Mouse (Mus musculus) CH12.LX (cell line): ENCODE data around the gene Gpnmb. TPM values are rescaled to one million over a fixed set of nuclear protein-coding genes. Genes with fewer than 3 reads are reported as not detected.

Experiments
- DNase-seq: peaks from one replicate; pipeline ENCODE4 v3.0.0-alpha.2; 2013; ENCODE audit errors: extremely low read depth
- H3K27ac ChIP-seq: 2 replicates; pipeline ENCODE4 v1.5.1; 2012; ENCODE audit warnings: low read depth, mild to moderate bottlenecking, control low read depth, moderate library complexity; ENCODE audit not compliant: insufficient read depth
- H3K27me3 ChIP-seq: replicated peaks from 2 replicates; pipeline ENCODE3; 2012; ENCODE audit warnings: inconsistent platforms
- H3K36me3 ChIP-seq, 2 experiments: replicated peaks in 1 of 2; 2 replicates each; pipeline versions ENCODE3 to v1.6.1; 2012; ENCODE audit warnings: inconsistent platforms in 1 of 2, low read length in 1 of 2, mild to moderate bottlenecking in 1 of 2, mixed read lengths in 1 of 2, moderate library complexity in 1 of 2; ENCODE audit not compliant: control insufficient read depth in 1 of 2, insufficient read depth in 1 of 2
- H3K4me1 ChIP-seq, 2 experiments: 2 replicates each; pipeline ENCODE4 v1.6.1; 2012; ENCODE audit warnings: inconsistent platforms in 1 of 2, moderate library complexity in 1 of 2; ENCODE audit not compliant: insufficient read depth in 2 of 2, control insufficient read depth in 1 of 2
- H3K4me2 ChIP-seq: 2 replicates; pipeline ENCODE4 v1.6.1; 2012; ENCODE audit warnings: low read depth, mild to moderate bottlenecking, control low read depth; ENCODE audit not compliant: poor library complexity, insufficient read depth, severe bottlenecking
- H3K4me3 ChIP-seq, 3 experiments: fragments of 150-350 bp in 1 of 3; sonication (generic) in 1 of 3; replicated peaks in 1 of 3; 2 replicates each; pipeline versions ENCODE3 to v1.5.1; 2011 to 2012; ENCODE audit warnings: low read depth in 2 of 3, low read length in 2 of 3, mild to moderate bottlenecking in 2 of 3, moderate library complexity in 2 of 3, control low read depth in 1 of 3, improper control_type of control experiment in 1 of 3, inconsistent platforms in 1 of 3, mixed read lengths in 1 of 3; ENCODE audit not compliant: poor library complexity in 1 of 3
- H3K79me2 ChIP-seq: replicated peaks from 2 replicates; pipeline ENCODE4 v1.6.1; 2012; ENCODE audit warnings: mild to moderate bottlenecking, moderate library complexity; ENCODE audit not compliant: control insufficient read depth, poor library complexity, insufficient read depth, severe bottlenecking; ENCODE audit errors: extremely low read depth
- H3K9ac ChIP-seq: 2 replicates; pipeline ENCODE4 v1.6.1; 2012; ENCODE audit warnings: low read depth, mild to moderate bottlenecking, control low read depth, moderate library complexity; ENCODE audit not compliant: insufficient read depth
- H3K9me3 ChIP-seq: replicated peaks from 2 replicates; pipeline ENCODE3; 2012; ENCODE audit warnings: low read length, inconsistent platforms, mixed read lengths
- BHLHE40 ChIP-seq: IDR thresholded peaks from 2 replicates; pipeline ENCODE4 v1.6.1; 2011; ENCODE audit warnings: mild to moderate bottlenecking, low read depth, low read length, improper control_type of control experiment
- CHD1 ChIP-seq: IDR thresholded peaks from 2 replicates; pipeline ENCODE4 v1.6.1; 2012; ENCODE audit warnings: low read depth, low read length, improper control_type of control experiment, inconsistent platforms
- CHD2 ChIP-seq: IDR thresholded peaks from 2 replicates; pipeline ENCODE4 v1.6.1; 2011; ENCODE audit warnings: low read length, improper control_type of control experiment
- CTCF ChIP-seq, 2 experiments: IDR thresholded peaks in 1 of 2; conservative IDR thresholded peaks in 1 of 2; 2 replicates each; pipeline ENCODE4 v1.5.1; 2011 to 2012; ENCODE audit warnings: low read depth in 2 of 2, low read length in 2 of 2, improper control_type of control experiment in 1 of 2, inconsistent platforms in 1 of 2, mild to moderate bottlenecking in 1 of 2, moderate library complexity in 1 of 2
- E2F4 ChIP-seq: IDR thresholded peaks from 2 replicates; pipeline ENCODE4 v1.6.1; 2011; ENCODE audit warnings: low read depth, low read length, improper control_type of control experiment; ENCODE audit not compliant: insufficient replicate concordance
- ELF1 ChIP-seq: IDR thresholded peaks from 2 replicates; pipeline ENCODE4 v1.6.1; 2014; ENCODE audit warnings: low read depth, mild to moderate bottlenecking, inconsistent platforms, low read length, improper control_type of control experiment
- EP300 ChIP-seq: IDR thresholded peaks from 2 replicates; pipeline ENCODE4 v1.6.1; 2011; ENCODE audit warnings: low read length, improper control_type of control experiment
- ETS1 ChIP-seq: conservative IDR thresholded peaks from 2 replicates; pipeline ENCODE4 v1.6.1; 2012; ENCODE audit warnings: low read depth, mild to moderate bottlenecking, inconsistent platforms, low read length, improper control_type of control experiment, moderate library complexity
- GABPA ChIP-seq: IDR thresholded peaks from 2 replicates; pipeline ENCODE4 v1.6.1; 2012; ENCODE audit warnings: low read depth, low read length, improper control_type of control experiment, inconsistent platforms; ENCODE audit not compliant: insufficient replicate concordance
- HCFC1 ChIP-seq: IDR thresholded peaks from 2 replicates; pipeline ENCODE4 v1.6.1; 2012; ENCODE audit warnings: low read depth, mild to moderate bottlenecking, inconsistent platforms, low read length, improper control_type of control experiment
- IRF4 ChIP-seq: IDR thresholded peaks from 2 replicates; pipeline ENCODE4 v1.6.1; 2014; ENCODE audit warnings: low read depth, mild to moderate bottlenecking, inconsistent platforms, low read length, improper control_type of control experiment
- JUN ChIP-seq: IDR thresholded peaks from 2 replicates; pipeline ENCODE4 v1.6.1; 2011; ENCODE audit warnings: low read depth, mild to moderate bottlenecking, low read length, improper control_type of control experiment, moderate library complexity; ENCODE audit not compliant: insufficient read depth
- JUND ChIP-seq: conservative IDR thresholded peaks from 2 replicates; pipeline ENCODE4 v1.6.1; 2011; ENCODE audit warnings: low read depth, low read length, improper control_type of control experiment
- KAT2A ChIP-seq: IDR thresholded peaks from 2 replicates; pipeline ENCODE4 v1.6.1; 2012; ENCODE audit warnings: low read length, improper control_type of control experiment, inconsistent platforms; ENCODE audit not compliant: insufficient replicate concordance
- MAFK ChIP-seq: IDR thresholded peaks from 2 replicates; pipeline ENCODE4 v1.6.1; 2011; ENCODE audit warnings: low read length, improper control_type of control experiment; ENCODE audit not compliant: insufficient replicate concordance
- MAX ChIP-seq: IDR thresholded peaks from 2 replicates; pipeline ENCODE4 v1.6.1; 2011; ENCODE audit warnings: low read length, improper control_type of control experiment
- MAZ ChIP-seq: IDR thresholded peaks from 2 replicates; pipeline ENCODE4 v1.6.1; 2012; ENCODE audit warnings: low read depth, mild to moderate bottlenecking, inconsistent platforms, low read length, improper control_type of control experiment, moderate library complexity
- MEF2A ChIP-seq: IDR thresholded peaks from 2 replicates; pipeline ENCODE4 v1.6.1; 2014; ENCODE audit warnings: low read depth, mild to moderate bottlenecking, inconsistent platforms, low read length, improper control_type of control experiment, borderline replicate concordance
- MXI1 ChIP-seq: IDR thresholded peaks from 2 replicates; pipeline ENCODE4 v1.6.1; 2011; ENCODE audit warnings: mild to moderate bottlenecking, low read depth, low read length, improper control_type of control experiment
- MYC ChIP-seq: IDR thresholded peaks from 2 replicates; pipeline ENCODE4 v1.6.1; 2011; ENCODE audit warnings: low read depth, mild to moderate bottlenecking, improper control_type of control experiment, low read length
- NELFE ChIP-seq: IDR thresholded peaks from 2 replicates; pipeline ENCODE4 v1.6.1; 2011; ENCODE audit warnings: low read depth, low read length, improper control_type of control experiment
- NRF1 ChIP-seq: IDR thresholded peaks from 2 replicates; pipeline ENCODE4 v1.6.1; 2014; ENCODE audit warnings: low read depth, mild to moderate bottlenecking, inconsistent platforms, low read length, improper control_type of control experiment, moderate library complexity
- PAX5 ChIP-seq: IDR thresholded peaks from 2 replicates; pipeline ENCODE4 v1.6.1; 2012; ENCODE audit warnings: low read length, inconsistent platforms, mixed read lengths
- POLR2A ChIP-seq: IDR thresholded peaks from 2 replicates; pipeline ENCODE4 v1.6.1; 2011; ENCODE audit warnings: low read depth, mild to moderate bottlenecking, improper control_type of control experiment, low read length
- POLR2AphosphoS2 ChIP-seq: IDR thresholded peaks from 2 replicates; pipeline ENCODE4 v1.6.1; 2011; ENCODE audit warnings: low read depth, low read length, improper control_type of control experiment
- RAD21 ChIP-seq: IDR thresholded peaks from 2 replicates; pipeline ENCODE4 v1.6.1; 2011; ENCODE audit warnings: low read depth, mild to moderate bottlenecking, low read length, improper control_type of control experiment, moderate library complexity
- RCOR1 ChIP-seq: conservative IDR thresholded peaks from 2 replicates; pipeline ENCODE4 v1.6.1; 2012; ENCODE audit warnings: low read depth, mild to moderate bottlenecking, inconsistent platforms, low read length, improper control_type of control experiment
- SIN3A ChIP-seq: IDR thresholded peaks from 2 replicates; pipeline ENCODE4 v1.6.1; 2012; ENCODE audit warnings: low read length, improper control_type of control experiment, inconsistent platforms
- SMC3 ChIP-seq: IDR thresholded peaks from 2 replicates; pipeline ENCODE4 v1.6.1; 2011; ENCODE audit warnings: low read depth, low read length, improper control_type of control experiment
- TBP ChIP-seq: conservative IDR thresholded peaks from 2 replicates; pipeline ENCODE4 v1.6.1; 2011; ENCODE audit warnings: low read depth, low read length, improper control_type of control experiment
- TCF12 ChIP-seq: IDR thresholded peaks from 2 replicates; pipeline ENCODE4 v1.6.1; 2014; ENCODE audit warnings: low read depth, mild to moderate bottlenecking, inconsistent platforms, low read length, improper control_type of control experiment
- UBTF ChIP-seq: IDR thresholded peaks from 2 replicates; pipeline ENCODE4 v1.6.1; 2012; ENCODE audit warnings: low read depth, mild to moderate bottlenecking, inconsistent platforms, low read length, improper control_type of control experiment, moderate library complexity
- USF1 ChIP-seq: IDR thresholded peaks from 2 replicates; pipeline ENCODE4 v1.6.1; 2014; ENCODE audit warnings: low read depth, mild to moderate bottlenecking, inconsistent platforms, low read length, improper control_type of control experiment
- USF2 ChIP-seq: conservative IDR thresholded peaks from 2 replicates; pipeline ENCODE4 v1.6.1; 2011; ENCODE audit warnings: low read depth, low read length, improper control_type of control experiment
- ZC3H11A ChIP-seq: IDR thresholded peaks from 2 replicates; pipeline ENCODE4 v1.6.1; 2012; ENCODE audit warnings: low read depth, mild to moderate bottlenecking, inconsistent platforms, low read length, improper control_type of control experiment
- ZKSCAN1 ChIP-seq: IDR thresholded peaks from 2 replicates; pipeline ENCODE4 v1.6.1; 2012; ENCODE audit warnings: low read depth, inconsistent platforms, low read length, improper control_type of control experiment, borderline replicate concordance
- ZMIZ1 ChIP-seq: IDR thresholded peaks from 2 replicates; pipeline ENCODE4 v1.6.1; 2012; ENCODE audit warnings: low read depth, mild to moderate bottlenecking, inconsistent platforms, low read length, improper control_type of control experiment
- ZNF384 ChIP-seq: IDR thresholded peaks from 2 replicates; pipeline ENCODE4 v1.6.1; 2012; ENCODE audit warnings: low read depth, low read length, improper control_type of control experiment, inconsistent platforms
- dilution Hi-C: fragments of 300-500 bp; cut with MboI; formaldehyde crosslinking; loops from 2 replicates; pipeline ENCODE4 v1.14.3; 2020; ENCODE audit warnings: low sequenced_read_pairs; ENCODE audit not compliant: extremely low pct_unique_long_range_greater_than_20kb, extremely low pct_ligation_motif_present
- in situ Hi-C: fragments of 300-500 bp; cut with MboI; formaldehyde crosslinking; loops from 3 replicates; pipeline ENCODE4 v1.14.3; 2019; ENCODE audit warnings: low sequenced_read_pairs, low pct_ligation_motif_present, low pct_unique_long_range_greater_than_20kb, mixed read lengths
- polyA plus RNA-seq: library from polyadenylated mRNA; unstranded; fragments of >175 nt; gene quantifications from 2 replicates; pipeline ENCODE4 v1.2.1, GENCODE M21; 2012; ENCODE audit warnings: low read depth; ENCODE audit not compliant: insufficient read length
- total RNA-seq, 2 experiments: library from RNA; depleted of rRNA; stranded (reverse); fragments of 300-350 nt in 1 of 2; fragments of >200 nt in 1 of 2; gene quantifications; 2 replicates each; pipeline ENCODE4 v1.2.3; 2012 to 2014

Gpnmb gene
- total and polyA plus RNA-seq, 3 experiments: 0.24 TPM; not detected in 2

DNA sequence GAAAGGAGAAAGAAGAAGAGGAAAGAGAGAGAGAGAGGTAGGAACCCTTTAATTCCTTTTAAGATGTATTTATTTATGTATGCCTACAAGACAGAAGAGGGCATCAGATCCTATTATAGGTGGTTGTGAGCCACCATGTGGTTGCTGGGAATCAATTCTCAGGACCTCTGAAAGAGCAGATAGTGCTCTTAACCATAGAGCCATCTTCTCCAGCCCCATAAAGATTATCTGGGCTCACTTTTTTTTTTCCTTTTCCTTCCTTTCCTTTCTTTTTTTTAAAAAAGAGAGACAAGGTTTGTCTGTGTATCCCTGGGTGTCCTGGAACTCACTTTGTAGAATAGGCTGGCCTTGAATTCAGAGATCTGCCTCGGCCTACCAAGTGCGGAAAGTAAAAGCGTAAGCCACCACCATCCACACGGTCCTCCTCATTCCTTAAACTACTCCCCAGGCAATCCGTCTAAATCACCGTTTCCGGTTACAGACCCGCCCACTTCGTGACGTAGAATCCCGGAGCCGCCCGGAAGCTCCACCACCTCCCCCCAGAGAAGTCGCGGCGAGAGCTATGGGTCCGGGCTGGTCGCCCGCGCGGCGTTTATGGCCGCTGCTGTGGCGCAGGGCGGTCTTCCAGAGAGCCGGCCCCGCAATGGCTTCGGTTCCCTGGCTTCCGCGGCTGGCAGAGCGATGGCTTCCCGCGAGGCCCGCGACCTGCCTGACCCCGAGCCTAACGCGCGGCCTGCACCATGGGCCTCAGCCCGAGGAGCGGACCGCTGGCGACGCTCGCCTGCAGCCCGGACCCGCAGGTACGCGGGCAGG, 37.2 kb downstream of the Gpnmb start, which contains the start of gene Malsu1:
TSS of gene Malsu1 (plus strand) at position 492 of the 813 bp plus-strand sequence.
- H3K9me3 ChIP-seq: no peaks in the 10 kb centered on the region
- H3K4me1 ChIP-seq: peaks cover 0 to 29% of the 10 kb centered on the region in 2 experiments; a peak in 2 of 4 replicates
- peak within 1 kb of the TSS; percentile 89 to 99 (median 95) for H3K4me3 ChIP-seq
- no peak for TF ChIP-seq USF1
- peak; percentile 52; the same call in 1 of the 2 replicates for TF ChIP-seq MEF2A
- peak; percentile 85; the same call in 1 of the 2 replicates for TF ChIP-seq MAZ
- TF ChIP-seq TCF12: peak; percentile 85
- 0 out of 2 replicates have a peak, but pooled peaks have one; percentile 16 for TF ChIP-seq JUND
- TF ChIP-seq ZKSCAN1: no peak
- TF ChIP-seq SMC3: no peak
- no peak for TF ChIP-seq MAX
- peak; percentile 72 for TF ChIP-seq MXI1
- TF ChIP-seq RCOR1: no peak
- peak; percentile 89 for TF ChIP-seq HCFC1
- TF ChIP-seq JUN: no peak
- peak; percentile 94 for TF ChIP-seq NELFE
- peak; percentile 45; the same call in 1 of the 2 replicates for TF ChIP-seq ZNF384
- TF ChIP-seq NRF1: peak; percentile 29; the same call in 1 of the 2 replicates
- no peak for TF ChIP-seq PAX5
- TF ChIP-seq E2F4: no peak
- peak; percentile 82; the same call in 1 of the 2 replicates for TF ChIP-seq KAT2A
- peak; percentile 91; the same call in 1 of the 2 replicates for TF ChIP-seq POLR2AphosphoS2
- TF ChIP-seq ZMIZ1: peak; percentile 88
- no peak for TF ChIP-seq MAFK
- no peak for TF ChIP-seq EP300
- no peak for TF ChIP-seq BHLHE40
- TF ChIP-seq MYC: peak; percentile 76
- no peak for TF ChIP-seq ZC3H11A
- peak; percentile 65; the same call in 1 of the 2 replicates for TF ChIP-seq UBTF
- TF ChIP-seq CHD1: no peak
- peak; percentile 94 for TF ChIP-seq ELF1
- peak; percentile 34; the same call in 1 of the 2 replicates for TF ChIP-seq IRF4
- no peak for TF ChIP-seq RAD21
- peak; percentile 88 for TF ChIP-seq TBP
- TF ChIP-seq ETS1: no peak
- no peak; a peak in 1 of 4 replicates for TF ChIP-seq CTCF (conservative IDR thresholded peaks at IDR 0.05 in 1 of 2, IDR thresholded peaks at IDR 0.05 in 1 of 2; ENCODE audit: low read depth in 2 of 2, low read length in 2 of 2)
- peak; percentile 15; the same call in 1 of the 2 replicates for TF ChIP-seq GABPA
- no peak for TF ChIP-seq USF2
- peak; percentile 93 for TF ChIP-seq POLR2A
- TF ChIP-seq SIN3A: peak; percentile 97
- peak; percentile 61; the same call in 1 of the 2 replicates for TF ChIP-seq CHD2
- H3K79me2 ChIP-seq: peaks cover 44% of the 10 kb centered on the region
- H3K36me3 ChIP-seq: peaks cover 1 to 26% of the 10 kb centered on the region in 2 experiments
- H3K9ac ChIP-seq: peak within 1 kb of the TSS; percentile 78
- H3K27ac ChIP-seq: peak within 1 kb of the TSS; percentile 50
- peak within 1 kb of the TSS; percentile 98 for H3K4me2 ChIP-seq
- in situ Hi-C loops: loop anchor here (10.0 kb wide), 1 partner anchor 61 kb away; no protein-coding TSS in a partner anchor
- peaks cover 1% of the 10 kb centered on the region for H3K27me3 ChIP-seq
- dilution Hi-C loops: no loop called here
- DNase-seq: peak; percentile 94
